Mouse (Mus musculus): Measurements from ENCODE around the gene Kng2. TPM values are rescaled to one million over a fixed set of nuclear protein-coding genes. Genes with fewer than 3 reads are reported as not detected.

The Kng2 gene
- polyA plus RNA-seq, 1 experiment from 2014 or later = 0.76 TPM

- no peak overlapping the region for H3K4me3 ChIP-seq (ENCODE audit: low read length)
- no peaks in the 10 kb centered on the region for H3K27me3 ChIP-seq (replicated peaks; ENCODE audit: control insufficient read depth, insufficient read depth, low read length)
- ATAC-seq = no peak
- H3K27ac ChIP-seq (ENCODE audit: low read length) = no peak overlapping the region
- no peaks in the 10 kb centered on the region for H3K4me1 ChIP-seq (ENCODE audit: control insufficient read depth, insufficient read depth, low read length)
- no peaks in the 10 kb centered on the region for H3K9me3 ChIP-seq (ENCODE audit: control insufficient read depth, low read length)
- H3K9ac ChIP-seq (ENCODE audit: low read depth, low read length) = no peak overlapping the region
- WGBS = 70% methylated on average over 1 of the region's 1 CpGs
- no peak overlapping the region for H3K4me2 ChIP-seq (ENCODE audit: low read depth, low read length)
- H3K36me3 ChIP-seq (ENCODE audit: control insufficient read depth, insufficient read depth, low read length) = no peaks in the 10 kb centered on the region
These were observed 61.8 kb downstream of the Kng2 start for GRCm38 (mm10) chr16:22967383-22968030.

DNA sequence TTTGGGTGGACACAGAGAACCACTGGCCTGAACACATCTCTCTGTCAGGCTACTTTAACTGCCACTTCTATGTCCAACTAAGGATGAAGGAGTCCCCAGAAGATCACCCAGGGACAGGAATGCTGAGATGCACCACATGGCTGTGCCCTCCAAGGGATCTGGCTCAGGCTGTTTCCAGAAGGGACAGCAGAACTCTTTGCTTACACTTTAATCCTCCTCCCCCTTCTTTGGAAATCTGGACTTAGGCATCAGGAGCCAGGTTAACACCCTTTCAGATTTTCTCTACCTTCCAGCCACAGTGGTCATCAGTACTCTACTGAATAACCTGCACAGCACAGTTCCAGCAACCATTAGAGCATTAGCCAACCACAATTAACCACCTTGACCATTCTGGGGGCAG, 66.0 kb downstream of the Kng2 start:
- H3K27ac ChIP-seq (ENCODE audit: low read length) = no peak overlapping the region
- no peak for ATAC-seq
- no peaks in the 10 kb centered on the region for H3K36me3 ChIP-seq (ENCODE audit: control insufficient read depth, insufficient read depth, low read length)
- H3K27me3 ChIP-seq (replicated peaks; ENCODE audit: control insufficient read depth, insufficient read depth, low read length) = no peaks in the 10 kb centered on the region
- no peaks in the 10 kb centered on the region for H3K4me1 ChIP-seq (ENCODE audit: control insufficient read depth, insufficient read depth, low read length)
- H3K4me3 ChIP-seq (ENCODE audit: low read length) = no peak overlapping the region
- H3K4me2 ChIP-seq (ENCODE audit: low read depth, low read length) = no peak overlapping the region
- no peak overlapping the region for H3K9ac ChIP-seq (ENCODE audit: low read depth, low read length)
- no peaks in the 10 kb centered on the region for H3K9me3 ChIP-seq (ENCODE audit: control insufficient read depth, low read length)

DNA sequence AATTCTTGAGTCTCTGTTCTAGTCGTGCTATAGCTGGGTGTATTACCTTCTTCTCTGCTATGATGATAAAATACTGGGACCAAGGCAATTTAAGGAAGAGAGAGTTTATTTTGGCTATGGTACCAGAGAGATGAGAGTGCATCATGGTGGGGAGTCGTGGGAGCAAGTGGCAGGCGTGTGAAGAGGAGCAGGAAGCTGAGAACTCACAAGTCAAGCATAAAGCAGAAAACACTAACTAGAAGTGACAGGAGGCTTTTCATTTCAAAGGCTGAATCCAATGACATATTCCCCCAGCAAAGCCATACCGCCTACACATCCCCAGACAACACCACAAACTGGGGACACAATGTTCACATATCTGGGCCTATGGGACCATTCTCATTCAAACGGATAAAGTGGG, 67.0 kb downstream of the Kng2 start:
- Histone ChIP-seq H3K36me3 (ENCODE audit: control insufficient read depth, insufficient read depth, low read length) (no peaks in the 10 kb centered on the region), H3K27ac (ENCODE audit: low read length) (no peak overlapping the region), H3K4me2 (ENCODE audit: low read depth, low read length) (no peak overlapping the region), H3K4me3 (ENCODE audit: low read length) (no peak overlapping the region), H3K9me3 (ENCODE audit: control insufficient read depth, low read length) (no peaks in the 10 kb centered on the region), H3K4me1 (ENCODE audit: control insufficient read depth, insufficient read depth, low read length) (no peaks in the 10 kb centered on the region), H3K9ac (ENCODE audit: low read depth, low read length) (no peak overlapping the region), H3K27me3 (replicated peaks; ENCODE audit: control insufficient read depth, insufficient read depth, low read length) (no peaks in the 10 kb centered on the region)
- 82% methylated on average over 5 of the region's 5 CpGs for WGBS
- no peak for ATAC-seq

- Histone ChIP-seq H3K27ac (ENCODE audit: low read length) (no peak overlapping the region), H3K9ac (ENCODE audit: low read depth, low read length) (no peak overlapping the region), H3K4me1 (ENCODE audit: control insufficient read depth, insufficient read depth, low read length) (no peaks in the 10 kb centered on the region), H3K36me3 (ENCODE audit: control insufficient read depth, insufficient read depth, low read length) (no peaks in the 10 kb centered on the region), H3K27me3 (replicated peaks; ENCODE audit: control insufficient read depth, insufficient read depth, low read length) (no peaks in the 10 kb centered on the region), H3K4me2 (ENCODE audit: low read depth, low read length) (no peak overlapping the region), H3K9me3 (ENCODE audit: control insufficient read depth, low read length) (no peaks in the 10 kb centered on the region), H3K4me3 (ENCODE audit: low read length) (no peak overlapping the region)
- ATAC-seq = no peak
- 91% methylated on average over 8 of the region's 8 CpGs for whole genome bisulfite sequencing
These were observed 68.2 kb downstream of the Kng2 start for GRCm38 (mm10) chr16:22961073-22961472.

- no peaks in the 10 kb centered on the region for H3K9me3 ChIP-seq (ENCODE audit: control insufficient read depth, low read length)
- WGBS = 85% methylated on average over 11 of the region's 11 CpGs
- H3K9ac ChIP-seq (ENCODE audit: low read depth, low read length) = no peak overlapping the region
- H3K27ac ChIP-seq (ENCODE audit: low read length) = no peak overlapping the region
- no peaks in the 10 kb centered on the region for H3K36me3 ChIP-seq (ENCODE audit: control insufficient read depth, insufficient read depth, low read length)
- no peak for ATAC-seq
- H3K27me3 ChIP-seq (replicated peaks; ENCODE audit: control insufficient read depth, insufficient read depth, low read length) = no peaks in the 10 kb centered on the region
- no peaks in the 10 kb centered on the region for H3K4me1 ChIP-seq (ENCODE audit: control insufficient read depth, insufficient read depth, low read length)
- H3K4me2 ChIP-seq (ENCODE audit: low read depth, low read length) = no peak overlapping the region
- no peak overlapping the region for H3K4me3 ChIP-seq (ENCODE audit: low read length)
These were observed 73.2 kb downstream of the Kng2 start for GRCm38 (mm10) chr16:22956085-22956439.

DNA sequence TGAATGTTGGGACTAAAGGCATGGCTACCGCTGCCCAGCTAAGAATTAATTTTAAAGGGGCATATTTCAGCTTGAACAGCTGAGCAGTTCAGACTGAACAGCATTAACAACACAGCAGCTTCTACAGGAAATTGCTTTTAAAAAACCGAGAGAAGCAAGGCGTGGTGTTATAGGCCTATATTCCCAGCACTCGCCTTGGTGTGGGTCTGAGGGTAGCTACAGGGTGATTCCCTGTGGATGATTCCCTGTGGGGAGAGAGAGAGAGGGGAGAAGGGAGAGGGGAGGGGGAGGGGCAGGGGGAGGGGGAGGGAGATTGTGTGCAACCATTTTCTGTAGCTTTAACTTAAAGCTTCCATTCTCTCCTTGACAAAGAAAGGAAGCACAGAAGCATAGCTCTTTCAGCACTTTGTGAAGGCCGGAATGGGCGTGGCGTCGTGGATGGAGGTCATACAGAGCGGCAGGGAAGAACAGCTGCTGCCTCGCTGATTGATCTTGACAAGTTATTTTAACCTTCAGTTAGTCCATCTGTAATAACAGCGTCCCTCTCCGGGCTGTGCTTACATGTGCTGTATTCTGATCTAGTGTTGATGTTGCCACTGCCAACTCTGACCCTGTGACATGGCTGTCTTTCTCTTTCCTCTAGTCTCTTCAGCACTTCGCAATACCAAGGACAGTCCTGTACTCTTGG, 73.7 kb downstream of the Kng2 start:
- WGBS = 67% methylated on average over 13 of the region's 13 CpGs
- Histone ChIP-seq H3K4me1 (ENCODE audit: control insufficient read depth, insufficient read depth, low read length) (no peaks in the 10 kb centered on the region), H3K9ac (ENCODE audit: low read depth, low read length) (no peak overlapping the region), H3K9me3 (ENCODE audit: control insufficient read depth, low read length) (no peaks in the 10 kb centered on the region), H3K36me3 (ENCODE audit: control insufficient read depth, insufficient read depth, low read length) (no peaks in the 10 kb centered on the region), H3K4me3 (ENCODE audit: low read length) (no peak overlapping the region), H3K4me2 (ENCODE audit: low read depth, low read length) (no peak overlapping the region), H3K27me3 (replicated peaks; ENCODE audit: control insufficient read depth, insufficient read depth, low read length) (no peaks in the 10 kb centered on the region), H3K27ac (ENCODE audit: low read length) (no peak overlapping the region)
- ATAC-seq = no peak

- WGBS = 36% methylated on average over 4 of the region's 4 CpGs
- no peaks in the 10 kb centered on the region for H3K27me3 ChIP-seq (replicated peaks; ENCODE audit: control insufficient read depth, insufficient read depth, low read length)
- no peaks in the 10 kb centered on the region for H3K36me3 ChIP-seq (ENCODE audit: control insufficient read depth, insufficient read depth, low read length)
- no peak overlapping the region for H3K27ac ChIP-seq (ENCODE audit: low read length)
- no peak overlapping the region for H3K4me2 ChIP-seq (ENCODE audit: low read depth, low read length)
- no peak overlapping the region for H3K4me3 ChIP-seq (ENCODE audit: low read length)
- no peaks in the 10 kb centered on the region for H3K4me1 ChIP-seq (ENCODE audit: control insufficient read depth, insufficient read depth, low read length)
- H3K9ac ChIP-seq (ENCODE audit: low read depth, low read length) = no peak overlapping the region
- ATAC-seq = no peak
- H3K9me3 ChIP-seq (ENCODE audit: control insufficient read depth, low read length) = no peaks in the 10 kb centered on the region
These were observed 76.2 kb downstream of the Kng2 start for GRCm38 (mm10) chr16:22953069-22953468.

- no peak within 1 kb of the TSS for H3K4me3 ChIP-seq (ENCODE audit: low read length)
These were observed 78.4 kb downstream of the Kng2 start, which contains the start of gene Hrg for GRCm38 (mm10) chr16:22950840-22951395. Hrg (plus strand) TSS chr16:22951072.

DNA sequence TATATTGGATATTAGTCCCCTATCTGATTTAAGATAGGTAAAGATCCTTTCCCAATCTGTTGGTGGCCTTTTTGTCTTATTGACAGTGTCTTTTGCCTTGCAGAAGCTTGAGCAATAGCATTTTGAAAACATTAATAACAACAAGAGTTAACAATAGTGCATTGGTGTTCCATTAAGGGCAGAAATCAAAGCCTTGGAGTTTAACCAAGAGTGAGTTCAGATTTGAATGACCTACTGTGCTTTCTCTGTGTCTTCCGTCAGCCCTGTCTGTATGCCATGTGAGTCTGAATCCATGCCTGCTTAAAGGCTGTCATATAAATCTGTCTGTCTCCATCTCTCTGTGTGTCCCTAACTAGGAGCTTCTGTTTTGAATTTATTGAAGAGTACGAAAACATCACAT, 81.9 kb downstream of the Kng2 start:
- Histone ChIP-seq H3K36me3 (ENCODE audit: control insufficient read depth, insufficient read depth, low read length) (no peaks in the 10 kb centered on the region), H3K9ac (ENCODE audit: low read depth, low read length) (no peak overlapping the region), H3K4me3 (ENCODE audit: low read length) (no peak overlapping the region), H3K27ac (ENCODE audit: low read length) (no peak overlapping the region), H3K9me3 (ENCODE audit: control insufficient read depth, low read length) (no peaks in the 10 kb centered on the region), H3K4me1 (ENCODE audit: control insufficient read depth, insufficient read depth, low read length) (no peaks in the 10 kb centered on the region), H3K27me3 (replicated peaks; ENCODE audit: control insufficient read depth, insufficient read depth, low read length) (no peaks in the 10 kb centered on the region), H3K4me2 (ENCODE audit: low read depth, low read length) (no peak overlapping the region)
- no peak for ATAC-seq
- WGBS = 88% methylated on average over 2 of the region's 2 CpGs

More at GRCm38 (mm10) chr16:22950840-22951395, 78.4 kb downstream of the Kng2 start, which contains the start of gene Hrg:
- Histone ChIP-seq H3K9ac (ENCODE audit: low read depth, low read length) (no peak within 1 kb of the TSS), H3K4me1 (ENCODE audit: control insufficient read depth, insufficient read depth, low read length) (no peaks in the 10 kb centered on the region), H3K4me2 (ENCODE audit: low read depth, low read length) (no peak within 1 kb of the TSS), H3K36me3 (ENCODE audit: control insufficient read depth, insufficient read depth, low read length) (no peaks in the 10 kb centered on the region), H3K9me3 (ENCODE audit: control insufficient read depth, low read length) (no peaks in the 10 kb centered on the region), H3K27me3 (replicated peaks; ENCODE audit: control insufficient read depth, insufficient read depth, low read length) (no peaks in the 10 kb centered on the region), H3K27ac (ENCODE audit: low read length) (no peak within 1 kb of the TSS)
- 88% methylated on average over 6 of the region's 6 CpGs for WGBS
- ATAC-seq = no peak
